Mouse (Mus musculus) cerebellum, postnatal 4 days (tissue): ENCODE measurements around the gene Rasl11b.

Source experiments
- DNase-seq, 2 experiments: peaks; one replicate each; pipeline ENCODE4 v3.0.0; 2022; ENCODE audit warnings: low spot score in 2 of 2, mixed read lengths in 1 of 2

The Rasl11b gene

DNA sequence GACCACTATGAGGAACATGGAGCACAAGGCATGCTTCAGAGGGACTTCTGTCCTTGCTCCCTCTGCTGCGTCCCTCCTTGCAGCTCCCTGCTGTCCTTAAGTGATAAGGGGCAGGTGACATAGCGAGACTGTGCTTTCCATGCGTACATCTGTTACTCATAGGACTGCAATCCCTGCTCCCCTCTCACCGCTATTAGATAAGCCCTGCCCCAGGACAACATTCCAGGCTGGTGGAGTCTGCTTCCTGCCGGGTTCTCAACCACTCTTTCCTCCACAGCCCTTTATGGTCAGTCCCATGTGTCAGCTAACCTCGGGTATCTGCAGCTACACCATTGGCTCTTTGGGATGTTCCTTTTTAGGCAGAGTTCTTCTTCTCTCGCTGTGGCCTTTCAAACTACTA lies 13.4 kb downstream of the Rasl11b start:
- no peak for DNase-seq

GRCm38 (mm10) chr5:74209640-74210039 lies 14.6 kb downstream of the Rasl11b start:
- no peak for DNase-seq

- DNase-seq: no peak
Measured at GRCm38 (mm10) chr5:74211346-74211745, 16.3 kb downstream of the Rasl11b start.

- DNase-seq: no peak
Measured at GRCm38 (mm10) chr5:74214501-74215110, 19.5 kb downstream of the Rasl11b start.

DNA sequence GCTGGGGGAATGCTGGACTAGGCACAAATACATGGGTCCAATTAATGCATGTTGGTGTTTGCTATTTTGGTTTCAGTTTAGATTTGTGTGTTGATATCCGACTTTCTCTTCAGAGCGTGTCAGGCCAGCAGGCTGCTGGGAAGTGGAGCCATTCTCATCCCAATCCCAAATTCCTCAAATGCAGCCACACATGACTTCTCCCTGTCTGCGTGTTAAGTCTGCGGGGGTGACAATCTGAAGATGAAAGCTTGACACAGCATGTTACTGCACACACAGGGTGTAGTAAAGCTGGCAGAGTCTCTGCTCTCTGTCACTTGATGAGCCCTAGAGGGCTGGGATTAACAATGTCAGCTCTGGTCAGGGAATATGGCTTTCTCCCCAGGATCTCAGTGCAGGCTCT lies 20.0 kb downstream of the Rasl11b start:
- no peak for DNase-seq

- no peak for DNase-seq
Measured at GRCm38 (mm10) chr5:74218524-74218923, 23.4 kb downstream of the Rasl11b start.

DNA sequence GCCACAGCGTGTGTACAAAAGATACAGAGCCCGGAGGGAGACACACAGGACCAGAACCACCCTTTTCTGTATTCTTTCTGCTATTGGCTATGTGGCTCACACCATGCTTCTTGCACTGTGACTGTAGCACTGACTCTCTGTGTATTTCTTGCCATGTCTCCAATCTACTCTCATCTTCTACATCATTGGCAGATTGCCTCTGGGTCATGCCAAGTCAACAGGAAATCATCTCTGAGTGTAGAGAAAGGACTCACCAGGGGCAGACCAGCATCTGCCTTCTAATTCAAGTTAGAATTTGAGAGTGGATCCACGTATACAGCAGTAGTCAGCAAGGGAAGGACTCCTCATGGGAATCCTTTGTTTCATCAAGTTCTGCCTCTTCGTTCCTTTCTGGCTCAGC lies 27.5 kb downstream of the Rasl11b start:
- no peak for DNase-seq

DNA sequence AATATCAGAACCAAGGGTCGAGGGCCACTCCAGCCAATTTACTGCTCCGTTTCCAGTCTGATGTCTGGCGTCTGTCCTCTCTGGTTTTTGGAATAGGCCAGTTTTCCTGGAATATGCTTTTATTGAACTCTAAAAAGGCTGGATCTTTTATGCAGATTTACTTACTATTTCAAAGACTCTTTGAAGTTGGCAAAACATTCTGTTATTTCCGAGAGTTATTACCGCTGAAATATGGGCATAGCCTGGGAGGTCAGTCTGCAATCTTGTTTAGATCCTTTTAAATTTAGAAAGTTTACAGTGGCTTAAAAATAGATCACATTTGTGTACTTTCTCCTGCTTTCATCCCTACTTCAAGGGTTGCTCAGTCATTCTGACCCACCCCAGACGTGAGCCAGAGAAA lies 29.4 kb downstream of the Rasl11b start:
- no peak for DNase-seq

GRCm38 (mm10) chr5:74226183-74226582 lies 31.1 kb downstream of the Rasl11b start:
- no peak for DNase-seq

- DNase-seq: no peak
Measured at GRCm38 (mm10) chr5:74227352-74227751, 32.3 kb downstream of the Rasl11b start.

DNA sequence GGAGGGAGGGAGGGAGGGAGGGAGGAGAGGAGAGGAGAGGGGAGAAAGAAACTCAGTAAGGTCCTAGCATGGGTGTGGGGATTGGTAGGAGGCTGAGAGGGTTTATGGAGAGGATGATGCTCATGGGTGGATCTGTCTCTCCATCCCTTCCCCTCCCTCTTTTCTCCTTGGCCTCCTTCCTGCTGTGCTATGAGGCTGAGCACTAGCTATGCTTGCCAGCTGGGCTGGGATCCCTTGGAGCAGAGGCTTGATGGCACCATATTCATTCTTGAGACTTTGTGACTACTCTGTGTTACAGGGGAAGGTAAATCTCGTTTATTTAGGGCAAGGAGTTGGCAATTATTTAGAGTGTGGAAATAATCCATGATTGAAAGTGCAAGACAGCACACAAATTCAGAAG lies 33.9 kb downstream of the Rasl11b start:
- DNase-seq: no peak

- DNase-seq: no peak
Measured at GRCm38 (mm10) chr5:74229775-74230413, 34.8 kb downstream of the Rasl11b start.

GRCm38 (mm10) chr5:74230525-74230924 lies 35.4 kb downstream of the Rasl11b start:
- DNase-seq: no peak

- no peak for DNase-seq
Measured at GRCm38 (mm10) chr5:74233808-74234207, 38.7 kb downstream of the Rasl11b start.

DNA sequence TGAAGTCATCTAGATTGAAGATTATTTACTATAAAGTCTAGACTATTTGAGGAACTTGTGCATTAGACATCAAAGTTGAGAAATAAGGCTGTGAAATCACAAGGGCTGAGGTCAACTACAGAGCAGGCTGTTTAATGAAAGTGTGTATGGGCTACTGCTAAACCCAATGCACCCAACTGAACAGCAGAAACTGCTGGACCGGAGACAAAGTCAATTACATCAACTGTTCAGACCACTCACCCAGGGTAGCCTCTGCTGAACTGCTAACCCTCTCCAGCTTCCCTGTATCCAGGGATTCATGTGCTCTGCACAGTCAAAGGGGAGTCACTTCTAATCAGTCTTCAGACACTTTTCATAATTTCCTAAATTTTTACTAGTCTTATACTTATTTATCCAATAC lies 44.3 kb downstream of the Rasl11b start:
- no peak for DNase-seq

DNA sequence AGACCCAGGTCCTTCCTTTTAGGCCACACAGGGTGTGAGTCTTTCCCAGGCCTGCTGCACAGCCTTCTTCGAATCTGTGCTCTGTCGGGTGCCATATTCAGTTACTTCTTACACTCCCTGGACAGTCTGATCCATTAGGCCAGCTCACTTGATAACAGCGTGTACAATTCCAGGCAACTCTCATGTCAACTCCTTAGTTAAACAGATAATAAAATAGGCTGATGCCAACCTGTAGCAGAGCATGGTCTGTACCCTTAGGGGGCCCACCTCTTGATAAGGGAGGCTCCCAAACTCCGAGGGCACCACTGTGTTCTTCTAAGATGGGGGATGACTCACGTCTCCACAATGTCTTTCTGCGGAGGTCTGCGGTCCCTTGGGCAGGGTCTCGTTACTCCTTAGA lies 45.2 kb downstream of the Rasl11b start:
- DNase-seq: no peak

DNA sequence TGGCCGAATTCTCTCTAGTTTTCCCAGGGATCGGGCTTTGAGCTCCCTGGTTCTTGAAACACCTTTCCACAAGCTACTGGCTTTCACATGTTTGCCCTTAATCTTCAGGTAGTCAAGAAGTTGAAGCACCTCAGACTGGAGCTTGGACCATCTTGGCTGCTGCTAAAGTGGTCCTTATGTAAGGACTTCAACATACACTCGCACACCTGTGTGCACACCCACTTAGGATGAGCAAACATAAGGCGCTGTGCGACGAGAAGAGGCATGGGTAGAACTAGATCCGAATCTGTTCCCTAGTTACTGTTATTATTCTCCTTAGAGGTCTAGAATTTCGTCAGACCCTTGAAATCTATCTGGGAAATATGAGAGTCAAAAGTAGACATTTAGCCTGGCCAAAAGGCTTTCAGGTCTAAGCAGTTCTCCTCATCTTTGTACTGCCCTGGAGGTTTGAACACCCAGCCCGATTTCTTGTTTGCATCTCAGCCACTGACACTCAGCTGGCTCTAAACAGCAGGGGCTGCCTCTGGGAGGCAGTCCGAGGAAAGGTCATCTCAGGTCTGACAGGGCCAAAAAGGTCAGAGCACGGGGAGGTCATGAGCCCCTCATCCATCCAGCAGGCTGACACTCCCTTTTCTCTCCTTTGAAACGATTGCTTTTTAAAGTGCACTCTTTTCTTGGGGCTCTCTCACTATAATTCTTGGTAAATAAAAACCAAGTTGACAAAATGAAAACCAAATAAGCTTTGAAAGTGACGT lies 46.0 kb downstream of the Rasl11b start:
- no peak for DNase-seq

- DNase-seq: no peak
Measured at GRCm38 (mm10) chr5:74242654-74243053, 47.6 kb downstream of the Rasl11b start.

DNA sequence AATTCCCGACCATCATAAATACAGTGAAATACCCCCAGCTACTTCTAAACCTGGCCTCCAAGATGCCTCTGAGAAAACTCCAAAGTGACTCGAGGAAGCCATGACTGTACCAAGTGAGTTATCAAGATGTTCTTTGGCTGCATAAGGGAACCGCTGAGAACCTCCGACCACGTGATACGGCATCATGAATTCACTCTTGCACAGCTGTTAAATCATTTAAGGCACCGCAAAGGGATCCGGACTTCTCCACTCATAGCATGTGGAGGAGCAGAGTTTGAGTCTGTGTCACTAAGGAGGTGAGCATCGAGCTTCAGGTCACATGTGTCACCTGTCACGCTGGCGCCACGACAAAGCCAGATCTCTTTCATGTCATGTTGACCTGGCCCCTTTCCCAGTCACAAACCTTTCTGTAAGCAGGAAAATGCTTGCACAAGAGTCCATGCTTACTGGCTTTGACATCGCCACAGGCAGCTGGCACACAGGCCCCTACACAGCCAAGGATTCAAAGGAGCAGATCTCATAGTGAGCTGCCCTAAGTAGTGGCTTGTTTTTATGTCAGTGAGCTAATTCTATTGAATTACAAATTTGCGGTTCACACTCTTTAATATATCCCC lies 49.4 kb downstream of the Rasl11b start:
- DNase-seq: peak in 1 of 2 experiments; percentile 44

DNA sequence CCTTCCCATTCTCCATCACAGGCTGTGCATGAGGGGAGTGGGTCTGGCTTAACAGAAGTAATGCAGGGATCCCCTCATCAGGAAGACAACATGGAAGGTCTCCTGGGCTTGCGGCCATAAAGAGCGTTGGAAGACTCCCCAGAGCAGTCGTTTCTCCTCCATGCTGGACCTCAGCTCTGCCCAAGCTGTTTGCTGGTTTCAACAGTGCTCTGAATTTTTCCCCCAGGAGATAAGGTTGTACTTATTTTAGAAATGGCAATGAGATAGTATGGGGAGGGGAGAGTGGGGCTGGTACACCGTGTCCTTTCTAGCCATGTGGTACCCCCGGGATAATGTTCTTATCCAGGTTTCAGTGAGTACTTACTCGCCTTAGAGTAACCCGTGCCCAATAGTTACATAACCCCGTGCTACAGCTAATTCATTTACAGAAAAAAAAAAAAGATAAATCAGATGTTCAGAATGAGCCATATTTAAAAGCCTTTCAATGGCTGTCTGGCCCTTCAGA lies 50.6 kb downstream of the Rasl11b start:
- DNase-seq: no peak

DNA sequence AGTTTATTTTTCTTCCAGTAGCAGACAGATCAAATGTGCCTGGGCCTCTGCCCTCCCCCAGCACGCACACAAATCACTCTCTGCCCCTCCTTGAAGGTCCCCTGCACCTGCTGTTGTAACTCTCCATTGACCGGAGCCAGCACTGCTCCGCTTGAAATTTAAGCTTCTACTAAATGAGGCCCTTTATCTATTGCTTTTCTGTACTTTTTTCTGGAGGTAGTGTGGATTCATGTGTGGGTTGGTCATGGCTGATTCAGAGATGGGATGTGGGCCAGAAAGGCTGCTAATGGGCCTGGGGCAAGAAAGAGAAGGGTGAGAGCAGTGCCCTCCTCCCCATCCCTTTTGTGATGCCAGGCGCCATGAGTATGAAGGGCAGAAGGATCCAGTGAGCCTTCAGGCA lies 51.4 kb downstream of the Rasl11b start:
- DNase-seq: no peak

- DNase-seq: no peak
Measured at GRCm38 (mm10) chr5:74246971-74247370, 51.9 kb downstream of the Rasl11b start.
